Mouse (Mus musculus) hindbrain, embryonic 14.5 days (tissue): ENCODE data around the gene Pax3. TPM values are rescaled to one million over a fixed set of nuclear protein-coding genes. Genes with fewer than 3 reads are reported as not detected.

Source experiments
- ATAC-seq: fragments of 200-750 bp; cut with Nextera tagmentation; 2 replicates; pipeline ENCODE4 v1.8.0; 2017; ENCODE audit warnings: moderate number of reproducible peaks, mild to moderate bottlenecking, moderate TSS enrichment, moderate library complexity; ENCODE audit not compliant: low FRiP score
- DNase-seq: peaks from one replicate; pipeline ENCODE4 v3.0.0-alpha.2; 2015; ENCODE audit warnings: low spot score
- H3K27ac ChIP-seq: fragments of 300-500 bp; sonication (generic); 2 replicates; pipeline ENCODE4 v1.5.1; 2014; ENCODE audit warnings: mild to moderate bottlenecking, moderate library complexity
- H3K27me3 ChIP-seq: fragments of 300-500 bp; sonication (generic); 2 replicates; pipeline ENCODE4 v1.6.1; 2014; ENCODE audit warnings: mild to moderate bottlenecking, low read length, mixed read lengths; ENCODE audit not compliant: control insufficient read depth, insufficient read depth
- H3K36me3 ChIP-seq: fragments of 300-500 bp; sonication (generic); replicated peaks from 2 replicates; pipeline ENCODE4 v1.6.1; 2014; ENCODE audit not compliant: control insufficient read depth, insufficient read depth
- H3K4me1 ChIP-seq: fragments of 300-500 bp; sonication (generic); replicated peaks from 2 replicates; pipeline ENCODE4 v1.6.1; 2014; ENCODE audit warnings: antibody characterized with exemption, low read length, mixed read lengths; ENCODE audit not compliant: control insufficient read depth, insufficient read depth
- H3K4me2 ChIP-seq: fragments of 300-500 bp; sonication (generic); replicated peaks from 2 replicates; pipeline ENCODE4 v1.6.1; 2014; ENCODE audit warnings: mild to moderate bottlenecking, moderate library complexity
- H3K4me3 ChIP-seq: fragments of 300-500 bp; sonication (generic); replicated peaks from 2 replicates; pipeline ENCODE4 v1.5.1; 2014; ENCODE audit warnings: mild to moderate bottlenecking, low read length
- H3K9ac ChIP-seq: fragments of 300-500 bp; sonication (generic); 2 replicates; pipeline ENCODE4 v1.6.1; 2014
- H3K9me3 ChIP-seq: fragments of 300-500 bp; sonication (generic); 2 replicates; pipeline ENCODE4 v1.6.1; 2016; ENCODE audit warnings: low read length; ENCODE audit not compliant: control insufficient read depth
- WGBS: fragments of 180-500 bp; shearing (Covaris S2); extraction: QIAGEN DNeasy Blood & Tissue Kit; methylation state at CpG from one replicate; pipeline ENCODE4 v1.1.7; 2014; 5-methylcytosine and 5-hydroxymethylcytosine counted together
- polyA plus RNA-seq: library from polyadenylated mRNA; unstranded; fragments of >200 nt; fragmentation: Nextera tagmentation; extraction: Ambion mirVana; gene quantifications from 2 replicates; pipeline ENCODE4 v1.2.1, GENCODE M21; 2014

Pax3 gene
- polyA plus RNA-seq, 1 experiment from 2014 or later, result 8.2 TPM

- DNase-seq (peak; percentile 45), ATAC-seq (peak; percentile 57; the same call in 1 of the 2 replicates)
- Histone ChIP-seq H3K27me3 (peaks cover 86% of the 10 kb centered on the region), H3K4me2 (no peak overlapping the region), H3K4me3 (no peak overlapping the region), H3K9ac (no peak overlapping the region), H3K9me3 (no peaks in the 10 kb centered on the region), H3K27ac (no peak overlapping the region), H3K4me1 (0 out of 2 replicates have a peak, but pooled peaks cover 11% of the 10 kb centered on the region), H3K36me3 (no peaks in the 10 kb centered on the region)
- WGBS, result 4% methylated on average over 14 of the region's 14 CpGs
These were observed 56.2 kb downstream of the Pax3 start for GRCm38 (mm10) chr1:78140505-78141303.

DNA sequence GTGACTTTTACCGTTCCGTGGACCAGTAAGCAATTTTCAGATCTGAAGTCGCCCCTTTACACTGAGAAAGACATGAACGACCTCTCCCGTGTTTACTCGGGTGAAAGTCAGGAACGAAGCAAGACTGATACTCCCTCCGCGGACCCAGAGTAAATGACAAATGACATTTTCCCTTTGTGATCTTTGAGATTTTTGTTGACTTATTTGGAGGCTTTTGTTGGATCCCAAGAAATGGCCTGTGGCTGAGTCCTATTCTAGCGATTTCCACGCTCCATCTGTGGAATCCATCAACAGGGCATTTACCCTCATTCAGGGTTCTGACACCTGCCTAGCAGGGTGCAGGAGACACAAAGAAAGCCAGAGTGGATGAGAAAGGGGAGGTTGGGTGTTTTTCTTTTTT lies 57.6 kb downstream of the Pax3 start:
- Histone ChIP-seq H3K9me3 (no peaks in the 10 kb centered on the region), H3K4me3 (no peak overlapping the region), H3K9ac (no peak overlapping the region), H3K36me3 (no peaks in the 10 kb centered on the region), H3K4me1 (0 out of 2 replicates have a peak, but pooled peaks cover 11% of the 10 kb centered on the region), H3K27ac (no peak overlapping the region), H3K27me3 (peaks cover 86% of the 10 kb centered on the region), H3K4me2 (no peak overlapping the region)
- WGBS, result 2% methylated on average over 11 of the region's 11 CpGs
- ATAC-seq (peak; percentile 69; the same call in 1 of the 2 replicates), DNase-seq (peak; percentile 35)

DNA sequence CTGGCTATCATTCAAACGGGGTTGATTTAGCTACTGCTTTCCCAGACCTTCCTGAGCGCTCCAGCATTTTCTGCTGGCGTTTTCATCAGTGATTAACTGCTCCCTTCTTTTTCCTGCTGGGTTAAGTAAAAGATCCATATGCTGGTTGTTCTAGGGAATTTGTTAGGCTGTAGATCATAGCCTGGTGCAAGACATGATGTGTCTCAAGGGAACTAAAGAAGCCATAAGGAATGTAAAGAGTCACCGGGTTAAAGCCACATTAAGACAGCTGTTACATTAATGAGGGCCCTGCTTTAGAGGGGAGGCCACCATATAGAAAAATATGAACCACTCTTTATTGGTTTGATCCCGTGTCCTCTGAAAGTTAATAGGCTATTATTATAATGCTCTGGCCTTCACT lies 67.7 kb downstream of the Pax3 start:
- H3K4me1 ChIP-seq, result no peaks in the 10 kb centered on the region
- H3K4me2 ChIP-seq, result no peak overlapping the region
- H3K9me3 ChIP-seq, result no peaks in the 10 kb centered on the region
- no peak overlapping the region for H3K9ac ChIP-seq
- H3K27ac ChIP-seq, result no peak overlapping the region
- no peak for ATAC-seq
- H3K4me3 ChIP-seq, result no peak overlapping the region
- WGBS, result 47% methylated on average over 5 of the region's 5 CpGs
- DNase-seq, result no peak
- peaks cover 12% of the 10 kb centered on the region for H3K27me3 ChIP-seq
- H3K36me3 ChIP-seq, result no peaks in the 10 kb centered on the region

- ATAC-seq (no peak), DNase-seq (no peak)
- no peak overlapping the region for H3K27ac ChIP-seq
- 0 out of 2 replicates have a peak, but pooled peaks cover 7% of the 10 kb centered on the region for H3K9me3 ChIP-seq
- no peaks in the 10 kb centered on the region for H3K36me3 ChIP-seq
- H3K9ac ChIP-seq, result no peak overlapping the region
- 11% methylated on average over 10 of the region's 10 CpGs for WGBS
- H3K4me3 ChIP-seq, result no peak overlapping the region
- 0 out of 2 replicates have a peak, but pooled peaks cover 10% of the 10 kb centered on the region for H3K27me3 ChIP-seq
- H3K4me1 ChIP-seq, result 0 out of 2 replicates have a peak, but pooled peaks cover 10% of the 10 kb centered on the region
- no peak overlapping the region for H3K4me2 ChIP-seq
These were observed 76.9 kb downstream of the Pax3 start for GRCm38 (mm10) chr1:78119899-78120560.

- H3K4me1 ChIP-seq, result 0 out of 2 replicates have a peak, but pooled peaks cover 10% of the 10 kb centered on the region
- H3K4me3 ChIP-seq, result no peak overlapping the region
- no peak overlapping the region for H3K4me2 ChIP-seq
- DNase-seq, result no peak
- H3K27me3 ChIP-seq, result 0 out of 2 replicates have a peak, but pooled peaks cover 3% of the 10 kb centered on the region
- 79% methylated on average over 3 of the region's 3 CpGs for WGBS
- no peak overlapping the region for H3K27ac ChIP-seq
- H3K36me3 ChIP-seq, result no peaks in the 10 kb centered on the region
- no peak for ATAC-seq
- 0 out of 2 replicates have a peak, but pooled peaks cover 7% of the 10 kb centered on the region for H3K9me3 ChIP-seq
- no peak overlapping the region for H3K9ac ChIP-seq
These were observed 80.9 kb downstream of the Pax3 start for GRCm38 (mm10) chr1:78116046-78116445.

DNA sequence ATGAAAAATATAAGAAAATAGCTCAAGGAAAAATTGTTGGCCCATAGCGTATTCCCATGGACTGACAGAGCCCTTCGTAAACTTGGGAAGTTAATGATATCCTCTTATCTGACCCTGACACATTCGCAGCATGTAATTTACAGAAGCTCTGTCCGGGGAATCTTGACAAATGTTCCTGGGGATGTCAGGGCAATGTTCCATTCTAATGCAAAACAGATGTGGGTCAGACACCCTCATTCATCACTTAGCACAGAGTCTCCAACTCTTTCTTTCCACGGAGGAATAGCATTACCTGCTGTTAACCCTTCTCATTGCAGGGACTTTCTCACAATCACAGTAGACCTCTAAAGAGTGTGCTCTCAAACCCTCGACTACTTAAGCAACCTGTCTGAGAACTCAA lies 86.6 kb downstream of the Pax3 start:
- DNase-seq (no peak), ATAC-seq (no peak)
- 11% methylated on average over 6 of the region's 6 CpGs for WGBS

GRCm38 (mm10) chr1:78103511-78103910 lies 93.4 kb downstream of the Pax3 start:
- H3K36me3 ChIP-seq, result no peaks in the 10 kb centered on the region
- no peaks in the 10 kb centered on the region for H3K27me3 ChIP-seq
- no peak for DNase-seq
- H3K9me3 ChIP-seq, result no peaks in the 10 kb centered on the region
- H3K9ac ChIP-seq, result no peak overlapping the region
- no peak overlapping the region for H3K4me3 ChIP-seq
- H3K4me1 ChIP-seq, result no peaks in the 10 kb centered on the region
- ATAC-seq, result no peak
- H3K4me2 ChIP-seq, result no peak overlapping the region
- 82% methylated on average over 7 of the region's 7 CpGs for WGBS
- H3K27ac ChIP-seq, result no peak overlapping the region

More for the DNA sequence above, 86.6 kb downstream of the Pax3 start:
- Histone ChIP-seq H3K4me2 (no peak overlapping the region), H3K27me3 (peaks cover 4% of the 10 kb centered on the region; the same call in 1 of the 2 replicates), H3K4me3 (no peak overlapping the region), H3K9ac (no peak overlapping the region), H3K27ac (no peak overlapping the region), H3K36me3 (no peaks in the 10 kb centered on the region), H3K4me1 (peaks cover 6% of the 10 kb centered on the region; the same call in 1 of the 2 replicates), H3K9me3 (no peaks in the 10 kb centered on the region)

DNA sequence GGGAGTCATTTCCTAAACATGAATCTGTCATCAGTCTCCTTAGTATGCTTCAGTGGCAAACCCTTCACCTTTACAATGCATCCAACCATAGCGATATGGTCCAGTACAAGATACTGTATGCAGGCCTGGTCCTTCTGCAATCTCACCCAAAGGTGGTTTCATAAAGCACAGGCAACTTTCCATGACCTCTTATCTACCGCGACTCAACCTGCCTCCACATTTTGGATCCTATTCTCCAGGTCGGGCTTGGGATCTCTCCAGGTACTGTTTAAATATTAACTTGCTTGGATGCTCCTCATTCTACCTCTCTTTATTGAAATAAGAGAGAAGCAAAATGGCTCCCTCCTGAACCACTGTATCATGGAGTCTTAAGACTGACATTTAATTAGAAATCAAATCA lies 103.3 kb downstream of the Pax3 start:
- DNase-seq, result no peak
- no peak overlapping the region for H3K27ac ChIP-seq

GRCm38 (mm10) chr1:78088646-78089045 lies 108.3 kb downstream of the Pax3 start:
- H3K36me3 ChIP-seq, result no peaks in the 10 kb centered on the region
- DNase-seq (no peak), ATAC-seq (no peak)
- no peak overlapping the region for H3K9ac ChIP-seq
- no peaks in the 10 kb centered on the region for H3K4me1 ChIP-seq
- no peaks in the 10 kb centered on the region for H3K9me3 ChIP-seq
- WGBS, result 63% methylated on average over 2 of the region's 2 CpGs
- no peak overlapping the region for H3K4me2 ChIP-seq
- H3K27ac ChIP-seq, result no peak overlapping the region
- H3K27me3 ChIP-seq, result no peaks in the 10 kb centered on the region
- H3K4me3 ChIP-seq, result no peak overlapping the region

More for the DNA sequence above, 103.3 kb downstream of the Pax3 start:
- ATAC-seq, result no peak
- no peaks in the 10 kb centered on the region for H3K27me3 ChIP-seq
- H3K4me1 ChIP-seq, result no peaks in the 10 kb centered on the region
- no peaks in the 10 kb centered on the region for H3K9me3 ChIP-seq
- H3K4me3 ChIP-seq, result no peak overlapping the region
- H3K36me3 ChIP-seq, result no peaks in the 10 kb centered on the region
- 94% methylated on average over 4 of the region's 4 CpGs for WGBS
- no peak overlapping the region for H3K4me2 ChIP-seq
- H3K9ac ChIP-seq, result no peak overlapping the region
